Mouse (Mus musculus): Measurements from ENCODE around the gene Rad9b. TPM values are rescaled to one million over a fixed set of nuclear protein-coding genes. Genes with fewer than 3 reads are reported as not detected.

Gene Rad9b
- polyA plus RNA-seq, 2 experiments: 9.7 to 17.3 TPM

DNA sequence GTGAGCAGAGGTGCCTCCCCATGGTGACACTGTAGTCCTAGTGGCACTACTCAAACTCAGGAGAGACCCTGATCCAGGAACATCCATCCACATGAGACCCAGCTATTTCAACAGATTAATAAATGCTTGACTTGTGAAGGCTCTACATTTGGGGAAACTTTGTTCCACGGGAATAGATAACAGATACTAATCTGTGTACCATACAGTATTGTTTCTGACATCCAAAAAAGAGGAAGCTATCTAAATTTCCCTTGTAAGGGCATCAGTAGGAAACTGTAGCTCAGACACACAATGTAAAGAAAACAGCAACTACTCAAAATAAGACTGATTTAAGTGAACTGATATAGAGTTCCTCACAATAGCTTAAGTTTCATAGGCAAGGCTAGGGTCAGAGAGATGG is 11.2 kb downstream of the Rad9b start:
- ATAC-seq (ENCODE audit: low FRiP score, low read depth): no peak
- TF ChIP-seq POLR2A (IDR thresholded peaks at IDR 0.05; ENCODE audit: borderline replicate concordance, extremely low read depth, insufficient read depth, insufficient read length): no peak
- H3K9me3 ChIP-seq (ENCODE audit: control insufficient read depth, low read length): no peaks in the 10 kb centered on the region
- H3K4me1 ChIP-seq (ENCODE audit: control insufficient read depth, insufficient read depth, low read length): no peaks in the 10 kb centered on the region
- H3K4me3 ChIP-seq (replicated peaks; ENCODE audit: low read length): no peak overlapping the region
- WGBS: 69% methylated on average over 1 of the region's 1 CpGs
- no peak for DNase-seq (ENCODE audit: low spot score)
- H3K27me3 ChIP-seq (ENCODE audit: control insufficient read depth, insufficient read depth, low read length): no peaks in the 10 kb centered on the region
- H3K36me3 ChIP-seq (ENCODE audit: control insufficient read depth, insufficient read depth, low read length): no peaks in the 10 kb centered on the region
- H3K4me2 ChIP-seq (replicated peaks; ENCODE audit: low read depth, low read length, severe bottlenecking): no peak overlapping the region
- H3K9ac ChIP-seq (ENCODE audit: low read depth, low read length, severe bottlenecking): no peak overlapping the region
- H3K27ac ChIP-seq (replicated peaks; ENCODE audit: low read depth, low read length): no peak overlapping the region

DNA sequence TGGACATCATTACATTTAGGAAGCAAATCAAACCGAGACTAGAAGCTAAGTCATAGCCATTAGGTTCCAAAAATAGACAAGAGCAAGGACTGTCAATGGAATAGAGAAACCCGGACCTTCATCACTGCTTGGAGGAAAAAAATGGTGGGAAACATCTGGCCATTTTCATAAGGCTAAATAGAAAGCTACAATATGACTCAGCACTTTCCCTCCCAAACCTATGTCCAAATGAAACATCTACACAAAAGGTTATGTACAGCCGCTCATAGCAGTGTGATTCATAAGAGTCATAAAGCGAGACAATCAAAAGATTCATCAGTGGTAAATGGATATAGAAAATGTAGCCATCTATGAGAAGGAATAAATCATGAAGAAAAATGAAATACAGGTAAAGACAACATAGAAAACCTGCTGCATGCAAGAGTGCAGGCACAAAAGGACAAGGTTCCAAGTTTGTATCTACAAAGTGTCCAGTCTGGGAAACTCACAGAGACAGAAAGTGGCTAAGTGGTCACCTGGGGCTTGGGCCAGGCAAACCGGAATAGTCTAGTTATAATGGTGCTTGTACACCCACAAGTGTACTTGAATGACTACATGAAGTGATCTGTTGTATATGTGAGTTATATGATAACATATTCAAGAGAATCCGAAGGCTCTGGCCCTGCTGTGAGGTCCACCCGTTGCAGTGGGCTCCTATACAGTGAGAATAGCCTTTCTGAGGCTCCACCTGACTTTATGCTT is 17.3 kb downstream of the Rad9b start:
- DNase-seq (ENCODE audit: low spot score) (no peak), ATAC-seq (ENCODE audit: low FRiP score, low read depth) (no peak)
- Histone ChIP-seq H3K4me1 (ENCODE audit: control insufficient read depth, insufficient read depth, low read length) (no peaks in the 10 kb centered on the region), H3K4me3 (replicated peaks; ENCODE audit: low read length) (no peak overlapping the region), H3K27ac (replicated peaks; ENCODE audit: low read depth, low read length) (no peak overlapping the region), H3K9me3 (ENCODE audit: control insufficient read depth, low read length) (no peaks in the 10 kb centered on the region), H3K36me3 (ENCODE audit: control insufficient read depth, insufficient read depth, low read length) (0 out of 2 replicates have a peak, but pooled peaks cover 2% of the 10 kb centered on the region), H3K4me2 (replicated peaks; ENCODE audit: low read depth, low read length, severe bottlenecking) (no peak overlapping the region), H3K27me3 (ENCODE audit: control insufficient read depth, insufficient read depth, low read length) (no peaks in the 10 kb centered on the region), H3K9ac (ENCODE audit: low read depth, low read length, severe bottlenecking) (no peak overlapping the region)
- no peak for TF ChIP-seq POLR2A (IDR thresholded peaks at IDR 0.05; ENCODE audit: borderline replicate concordance, extremely low read depth, insufficient read depth, insufficient read length)
- 90% methylated on average over 7 of the region's 7 CpGs for WGBS

DNA sequence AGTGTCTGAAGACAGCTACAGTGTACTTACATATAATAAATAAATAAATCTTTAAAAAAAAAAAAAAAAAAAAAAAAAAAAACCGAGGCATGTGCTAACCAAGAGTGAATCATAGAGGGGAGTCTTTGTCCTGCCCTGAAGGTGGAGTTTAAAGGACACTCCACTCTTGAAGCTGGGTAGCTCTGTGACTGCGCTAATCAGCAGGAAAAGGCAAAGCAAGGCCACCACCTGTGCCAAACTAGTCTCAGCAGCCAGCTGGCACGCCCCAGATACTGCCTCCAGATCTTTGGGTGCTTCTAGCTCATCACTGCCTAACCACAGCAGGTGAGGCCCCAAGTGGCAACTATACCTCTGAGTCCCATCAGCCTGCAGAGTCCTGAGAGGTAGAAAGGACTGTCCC is 19.4 kb downstream of the Rad9b start:
- no peak for TF ChIP-seq POLR2A (IDR thresholded peaks at IDR 0.05; ENCODE audit: borderline replicate concordance, extremely low read depth, insufficient read depth, insufficient read length)
- H3K4me2 ChIP-seq (replicated peaks; ENCODE audit: low read depth, low read length, severe bottlenecking): no peak overlapping the region
- no peak overlapping the region for H3K9ac ChIP-seq (ENCODE audit: low read depth, low read length, severe bottlenecking)
- ATAC-seq (ENCODE audit: low FRiP score, low read depth): no peak
- WGBS: 77% methylated on average over 2 of the region's 3 CpGs
- H3K9me3 ChIP-seq (ENCODE audit: control insufficient read depth, low read length): no peaks in the 10 kb centered on the region
- no peak overlapping the region for H3K4me3 ChIP-seq (replicated peaks; ENCODE audit: low read length)
- DNase-seq (ENCODE audit: low spot score): no peak
- H3K27me3 ChIP-seq (ENCODE audit: control insufficient read depth, insufficient read depth, low read length): no peaks in the 10 kb centered on the region
- 0 out of 2 replicates have a peak, but pooled peaks cover 2% of the 10 kb centered on the region for H3K36me3 ChIP-seq (ENCODE audit: control insufficient read depth, insufficient read depth, low read length)
- H3K4me1 ChIP-seq (ENCODE audit: control insufficient read depth, insufficient read depth, low read length): no peaks in the 10 kb centered on the region
- no peak overlapping the region for H3K27ac ChIP-seq (replicated peaks; ENCODE audit: low read depth, low read length)

DNA sequence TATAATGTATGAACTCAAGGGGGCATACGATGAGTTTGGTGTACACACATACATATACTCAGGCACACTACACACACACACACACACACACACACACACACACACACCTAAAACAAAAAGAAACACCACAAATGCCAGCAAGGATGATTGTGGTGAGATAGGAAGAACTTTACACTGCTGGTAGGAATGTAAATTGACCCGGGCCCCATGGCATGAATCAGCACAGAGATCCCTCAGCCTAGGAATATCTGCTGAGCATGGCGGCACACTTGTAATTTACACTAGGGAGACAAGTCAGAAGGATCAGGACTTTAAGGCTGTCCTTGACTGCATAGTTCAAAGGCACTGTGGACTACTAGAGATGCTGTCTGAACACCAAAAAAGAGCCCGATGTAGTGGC is 23.8 kb downstream of the Rad9b start:
- WGBS: 88% methylated on average over 4 of the region's 4 CpGs
- H3K27me3 ChIP-seq (ENCODE audit: control insufficient read depth, insufficient read depth, low read length): no peaks in the 10 kb centered on the region
- peaks cover 10% of the 10 kb centered on the region for H3K36me3 ChIP-seq (ENCODE audit: control insufficient read depth, insufficient read depth, low read length)
- no peaks in the 10 kb centered on the region for H3K4me1 ChIP-seq (ENCODE audit: control insufficient read depth, insufficient read depth, low read length)
- no peak overlapping the region for H3K4me2 ChIP-seq (replicated peaks; ENCODE audit: low read depth, low read length, severe bottlenecking)
- no peaks in the 10 kb centered on the region for H3K9me3 ChIP-seq (ENCODE audit: control insufficient read depth, low read length)
- no peak for ATAC-seq (ENCODE audit: low FRiP score, low read depth)
- DNase-seq (ENCODE audit: low spot score): no peak
- H3K4me3 ChIP-seq (replicated peaks; ENCODE audit: low read length): no peak overlapping the region
- no peak overlapping the region for H3K27ac ChIP-seq (replicated peaks; ENCODE audit: low read depth, low read length)
- H3K9ac ChIP-seq (ENCODE audit: low read depth, low read length, severe bottlenecking): no peak overlapping the region
- TF ChIP-seq POLR2A (IDR thresholded peaks at IDR 0.05; ENCODE audit: borderline replicate concordance, extremely low read depth, insufficient read depth, insufficient read length): no peak

DNA sequence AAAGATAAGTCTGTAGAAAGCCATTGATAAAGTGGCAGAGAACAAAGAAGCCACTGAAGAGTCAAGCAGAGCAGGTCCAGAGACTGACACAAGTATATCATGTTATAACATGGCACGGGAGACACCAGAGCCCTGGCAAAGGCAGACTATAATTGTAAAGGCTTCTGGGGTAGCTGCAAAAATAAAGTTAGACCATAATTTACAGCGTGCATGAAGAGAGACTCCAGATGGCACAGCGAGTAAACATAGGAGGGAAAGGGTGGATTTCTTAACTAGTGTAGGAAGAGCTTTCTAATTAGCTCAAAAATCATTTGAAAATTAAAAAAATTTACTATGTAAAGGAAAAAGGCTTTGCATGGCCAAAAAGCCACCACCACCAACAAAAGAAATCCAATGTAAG is 26.8 kb downstream of the Rad9b start:
- DNase-seq (ENCODE audit: low spot score) (no peak), ATAC-seq (ENCODE audit: low FRiP score, low read depth) (no peak)
- H3K27me3 ChIP-seq (ENCODE audit: control insufficient read depth, insufficient read depth, low read length): no peaks in the 10 kb centered on the region
- H3K4me1 ChIP-seq (ENCODE audit: control insufficient read depth, insufficient read depth, low read length): no peaks in the 10 kb centered on the region
- H3K9ac ChIP-seq (ENCODE audit: low read depth, low read length, severe bottlenecking): no peak overlapping the region
- H3K4me3 ChIP-seq (replicated peaks; ENCODE audit: low read length): no peak overlapping the region
- no peaks in the 10 kb centered on the region for H3K9me3 ChIP-seq (ENCODE audit: control insufficient read depth, low read length)
- no peak for TF ChIP-seq POLR2A (IDR thresholded peaks at IDR 0.05; ENCODE audit: borderline replicate concordance, extremely low read depth, insufficient read depth, insufficient read length)
- peaks cover 32% of the 10 kb centered on the region for H3K36me3 ChIP-seq (ENCODE audit: control insufficient read depth, insufficient read depth, low read length)
- no peak overlapping the region for H3K27ac ChIP-seq (replicated peaks; ENCODE audit: low read depth, low read length)
- 85% methylated on average over 3 of the region's 3 CpGs for WGBS
- no peak overlapping the region for H3K4me2 ChIP-seq (replicated peaks; ENCODE audit: low read depth, low read length, severe bottlenecking)

Measured in limb, embryonic 14.5 days (tissue).